Mouse (Mus musculus): ENCODE measurements at regions not wholly inside any gene's neighbourhood (a gene's known extent, or its start where the extent isn't known, plus 50 kb on each side); places are given as distances from the start of the nearest gene placed in this dataset.

GRCm38 (mm10) chr12:106429991-106430390, 420.0 kb downstream of the Vrk1 start:
- DNase-seq: no peak

GRCm38 (mm10) chr12:106445151-106445550, 435.1 kb downstream of the Vrk1 start:
- DNase-seq: peak; percentile 7

GRCm38 (mm10) chr12:106445976-106446375, 435.9 kb downstream of the Vrk1 start:
- peak; percentile 5 for DNase-seq

GRCm38 (mm10) chr12:106446876-106447532, 437.0 kb downstream of the Vrk1 start:
- peak; percentile 81 for DNase-seq

GRCm38 (mm10) chr12:106448551-106448950, 438.5 kb downstream of the Vrk1 start:
- no peak for DNase-seq

GRCm38 (mm10) chr12:106453491-106453890, 443.5 kb downstream of the Vrk1 start:
- DNase-seq: no peak

- DNase-seq: no peak
Observed at GRCm38 (mm10) chr12:106458215-106458614, 448.2 kb downstream of the Vrk1 start.

GRCm38 (mm10) chr12:106460650-106461049, 450.6 kb downstream of the Vrk1 start:
- no peak for DNase-seq

GRCm38 (mm10) chr12:106462281-106462680, 452.3 kb downstream of the Vrk1 start:
- DNase-seq: no peak

GRCm38 (mm10) chr12:106464701-106465100, 454.7 kb downstream of the Vrk1 start:
- no peak for DNase-seq

- DNase-seq: peak; percentile 58
Observed at GRCm38 (mm10) chr12:106468173-106468860, 458.3 kb downstream of the Vrk1 start.

GRCm38 (mm10) chr12:106474501-106475165, 464.6 kb downstream of the Vrk1 start:
- DNase-seq: peak; percentile 56

GRCm38 (mm10) chr12:106475486-106476050, 465.5 kb downstream of the Vrk1 start:
- DNase-seq: no peak

GRCm38 (mm10) chr12:106477040-106477665, 467.1 kb downstream of the Vrk1 start:
- peak; percentile 56 for DNase-seq

GRCm38 (mm10) chr12:106477731-106478130, 467.7 kb downstream of the Vrk1 start:
- no peak for DNase-seq

GRCm38 (mm10) chr12:106478381-106478781, 468.4 kb downstream of the Vrk1 start:
- peak; percentile 66 for DNase-seq

GRCm38 (mm10) chr12:106479067-106479877, 469.2 kb downstream of the Vrk1 start:
- no peak for DNase-seq

- peak; percentile 93 for DNase-seq
Observed at GRCm38 (mm10) chr12:106479878-106480194, 469.8 kb downstream of the Vrk1 start.

GRCm38 (mm10) chr12:106480281-106481060, 470.4 kb downstream of the Vrk1 start:
- DNase-seq: peak; percentile 39

GRCm38 (mm10) chr12:106501622-106502327, 491.7 kb downstream of the Vrk1 start:
- peak; percentile 22 for DNase-seq

- no peak for DNase-seq
Observed at GRCm38 (mm10) chr12:106504285-106504684, 494.3 kb downstream of the Vrk1 start.
